Mouse (Mus musculus) lung, postnatal 0 days (tissue): ENCODE data around the gene Kcnk2. TPM values are rescaled to one million over a fixed set of nuclear protein-coding genes. Genes with fewer than 3 reads are reported as not detected.

Experiments used
- ATAC-seq: fragments of 200-750 bp; cut with Nextera tagmentation; 2 replicates; pipeline ENCODE4 v1.8.0; 2017; ENCODE audit warnings: moderate library complexity
- DNase-seq: peaks from one replicate; pipeline ENCODE4 v3.0.0-alpha.2; 2016; ENCODE audit warnings: low spot score
- H3K27ac ChIP-seq: fragments of 300-500 bp; sonication (generic); 2 replicates; pipeline ENCODE4 v1.5.1; 2014; ENCODE audit warnings: antibody characterized with exemption, mild to moderate bottlenecking, low read length, mixed read lengths
- H3K27me3 ChIP-seq: fragments of 300-500 bp; sonication (generic); replicated peaks from 2 replicates; pipeline ENCODE4 v1.6.1; 2014; ENCODE audit warnings: low read length, mixed read lengths; ENCODE audit not compliant: insufficient read depth
- H3K36me3 ChIP-seq: fragments of 300-500 bp; sonication (generic); 2 replicates; pipeline ENCODE4 v1.6.1; 2014; ENCODE audit warnings: low read length, mixed read lengths; ENCODE audit not compliant: insufficient read depth
- H3K4me1 ChIP-seq: fragments of 300-500 bp; sonication (generic); 2 replicates; pipeline ENCODE4 v1.6.1; 2014; ENCODE audit warnings: antibody characterized with exemption, low read depth, low read length, mixed read lengths; ENCODE audit not compliant: insufficient read depth
- H3K4me2 ChIP-seq: fragments of 300-500 bp; sonication (generic); replicated peaks from 2 replicates; pipeline ENCODE4 v1.6.1; 2014; ENCODE audit warnings: low read depth, mild to moderate bottlenecking, low read length, moderate library complexity, mixed read lengths
- H3K4me3 ChIP-seq: fragments of 300-500 bp; sonication (generic); 2 replicates; pipeline ENCODE4 v1.5.1; 2014; ENCODE audit warnings: low read depth, low read length
- H3K9ac ChIP-seq: fragments of 300-500 bp; sonication (generic); replicated peaks from 2 replicates; pipeline ENCODE4 v1.6.1; 2014; ENCODE audit warnings: low read depth, mild to moderate bottlenecking
- H3K9me3 ChIP-seq: fragments of 300-500 bp; sonication (generic); 2 replicates; pipeline ENCODE4 v1.6.1; 2016; ENCODE audit warnings: low read length, mixed read lengths
- CTCF ChIP-seq: IDR thresholded peaks from 2 replicates; pipeline ENCODE4 v1.5.1; 2016; ENCODE audit warnings: antibody characterized with exemption, mild to moderate bottlenecking
- EP300 ChIP-seq: IDR thresholded peaks from 2 replicates; pipeline ENCODE4 v1.6.1; 2016; ENCODE audit warnings: antibody characterized with exemption, mild to moderate bottlenecking, control low read depth
- WGBS: fragments of 180-500 bp; shearing (Covaris S2); extraction: QIAGEN DNeasy Blood & Tissue Kit; methylation state at CpG from one replicate; pipeline ENCODE4 v1.1.7; 2014; 5-methylcytosine and 5-hydroxymethylcytosine counted together
- polyA plus RNA-seq: library from polyadenylated mRNA; unstranded; fragments of >200 nt; fragmentation: Nextera tagmentation; extraction: Ambion mirVana; gene quantifications from 2 replicates; pipeline ENCODE4 v1.2.1, GENCODE M21; 2015

Gene Kcnk2
- polyA plus RNA-seq, 1 experiment from 2014 or later: 4.6 TPM

DNA sequence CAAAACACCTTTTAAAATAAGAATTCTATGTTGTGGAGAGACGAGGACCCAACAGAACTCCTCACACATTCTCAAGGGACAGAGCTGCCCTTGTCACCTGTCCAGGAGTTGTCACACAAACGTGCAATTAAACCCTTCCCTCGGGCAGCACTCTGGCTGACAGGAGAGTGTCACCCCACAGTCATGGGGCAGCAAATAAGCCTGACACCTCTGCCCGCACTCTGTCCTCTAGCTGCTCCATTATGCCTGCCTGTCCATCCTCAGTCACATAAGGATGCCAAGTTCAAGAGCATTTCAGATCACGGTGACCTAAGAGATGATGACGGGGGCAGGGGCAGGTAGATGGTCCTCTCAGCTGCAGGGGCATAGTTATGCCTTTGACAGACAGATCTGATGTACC is 87.6 kb downstream of the Kcnk2 start:
- no peak overlapping the region for H3K27ac ChIP-seq
- WGBS: 72% methylated on average over 6 of the region's 6 CpGs
- H3K9me3 ChIP-seq: no peaks in the 10 kb centered on the region
- no peaks in the 10 kb centered on the region for H3K36me3 ChIP-seq
- no peak overlapping the region for H3K4me2 ChIP-seq
- TF ChIP-seq EP300 (no peak), CTCF (no peak)
- no peaks in the 10 kb centered on the region for H3K4me1 ChIP-seq
- DNase-seq: no peak
- no peak overlapping the region for H3K9ac ChIP-seq
- H3K27me3 ChIP-seq: no peaks in the 10 kb centered on the region
- ATAC-seq: no peak
- no peak overlapping the region for H3K4me3 ChIP-seq

DNA sequence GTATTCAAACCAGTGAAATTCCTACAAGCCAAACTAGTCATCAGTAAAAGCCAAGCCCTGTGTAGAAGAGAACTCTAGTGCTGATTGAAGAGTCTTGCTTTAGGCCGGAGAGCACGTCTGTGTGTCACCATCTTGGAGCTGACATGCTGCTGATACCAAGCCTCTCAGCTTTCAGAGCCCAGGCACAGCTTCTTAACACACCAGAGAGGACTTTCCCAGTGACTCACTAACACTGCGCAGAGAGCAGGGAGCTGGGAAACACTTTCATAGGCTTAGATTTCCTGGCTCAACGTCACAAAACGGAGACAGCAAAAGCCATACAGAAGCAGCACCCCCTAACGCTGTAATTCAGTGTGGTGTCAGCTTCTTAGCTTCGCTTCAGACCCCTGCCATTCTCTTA is 88.3 kb downstream of the Kcnk2 start:
- Histone ChIP-seq H3K27me3 (no peaks in the 10 kb centered on the region), H3K9me3 (no peaks in the 10 kb centered on the region), H3K4me1 (no peaks in the 10 kb centered on the region), H3K27ac (no peak overlapping the region), H3K9ac (no peak overlapping the region), H3K4me2 (no peak overlapping the region), H3K4me3 (no peak overlapping the region), H3K36me3 (no peaks in the 10 kb centered on the region)
- WGBS: 77% methylated on average over 7 of the region's 7 CpGs
- ATAC-seq (no peak), DNase-seq (no peak)
- no peak for TF ChIP-seq CTCF
- no peak for TF ChIP-seq EP300

DNA sequence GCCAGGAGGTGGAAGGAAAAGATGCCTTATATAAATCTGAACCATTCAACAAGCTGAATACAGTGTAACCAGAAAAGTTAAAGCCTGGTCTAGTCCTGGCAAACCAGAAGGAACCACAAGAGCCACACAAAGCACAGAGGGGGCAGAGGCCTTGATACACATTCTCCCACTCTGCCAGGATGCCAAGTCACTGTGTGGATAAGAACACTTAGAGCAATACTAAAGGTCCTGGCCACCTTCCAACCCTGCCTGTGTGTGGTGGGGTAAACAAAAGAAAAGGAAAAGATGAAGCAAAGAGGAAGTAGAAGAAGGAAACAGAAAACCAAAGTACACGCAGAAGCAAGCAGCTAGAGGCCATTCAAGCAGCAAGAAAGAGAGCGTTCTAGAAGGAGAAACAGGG is 91.9 kb downstream of the Kcnk2 start:
- 26% methylated on average over 2 of the region's 2 CpGs for WGBS
- TF ChIP-seq CTCF: no peak
- TF ChIP-seq EP300: no peak
- Histone ChIP-seq H3K9ac (no peak overlapping the region), H3K36me3 (no peaks in the 10 kb centered on the region), H3K27ac (no peak overlapping the region), H3K4me3 (no peak overlapping the region), H3K4me1 (no peaks in the 10 kb centered on the region), H3K27me3 (no peaks in the 10 kb centered on the region), H3K9me3 (no peaks in the 10 kb centered on the region), H3K4me2 (no peak overlapping the region)
- peak; percentile 68 for ATAC-seq
- DNase-seq: peak; percentile 73

DNA sequence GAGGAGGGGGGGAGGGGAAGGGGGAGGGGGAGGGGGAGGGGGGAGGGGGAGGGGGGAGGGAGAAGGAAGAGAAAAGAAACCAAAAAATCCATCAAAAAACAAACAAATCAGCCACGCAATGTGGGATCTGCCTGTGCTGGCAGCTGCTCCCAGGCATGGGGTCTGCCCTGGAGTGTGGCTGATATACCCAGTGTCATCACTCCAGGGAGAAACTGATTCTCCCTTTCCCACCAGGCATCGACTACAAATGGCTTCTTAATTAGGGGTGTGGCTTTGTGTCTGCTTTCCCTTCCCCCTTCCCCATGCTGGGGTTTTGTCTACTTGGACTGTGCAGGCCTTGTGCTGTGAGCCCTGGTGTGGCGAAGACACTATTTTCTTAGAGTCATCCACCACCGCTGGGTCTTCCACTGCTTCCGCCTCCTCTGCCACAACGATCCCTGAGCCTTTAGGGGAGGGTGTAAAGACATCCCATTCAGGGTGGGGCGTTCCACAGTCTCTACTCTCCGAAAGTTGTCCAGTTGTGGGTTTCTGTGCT is 97.0 kb downstream of the Kcnk2 start:
- 73% methylated on average over 8 of the region's 8 CpGs for WGBS
- Histone ChIP-seq H3K36me3 (no peaks in the 10 kb centered on the region), H3K4me1 (no peaks in the 10 kb centered on the region), H3K4me3 (no peak overlapping the region), H3K9me3 (no peaks in the 10 kb centered on the region), H3K9ac (no peak overlapping the region), H3K27me3 (no peaks in the 10 kb centered on the region), H3K27ac (no peak overlapping the region), H3K4me2 (no peak overlapping the region)
- ATAC-seq (no peak), DNase-seq (no peak)
- TF ChIP-seq EP300 (no peak), CTCF (no peak)

DNA sequence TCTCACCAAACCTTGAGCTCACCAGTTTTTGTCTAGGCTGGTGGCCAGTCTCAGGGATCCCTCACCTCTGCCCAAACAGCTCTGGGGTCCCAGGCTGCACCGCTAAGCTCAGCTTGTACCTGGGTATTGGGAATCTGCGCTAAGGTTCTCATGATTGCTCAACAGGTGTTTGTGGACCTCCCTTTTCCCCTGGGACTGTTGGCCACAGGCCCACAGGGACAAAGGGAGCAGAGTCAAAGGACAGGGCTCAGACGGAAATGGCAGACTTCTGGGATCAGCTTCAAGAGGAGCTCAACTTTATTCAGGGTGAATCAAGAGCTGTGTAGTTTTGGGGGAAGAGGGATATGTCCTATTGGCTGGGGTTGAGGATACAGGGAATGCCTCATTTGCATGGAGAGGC is 99.1 kb downstream of the Kcnk2 start:
- no peak overlapping the region for H3K9ac ChIP-seq
- no peaks in the 10 kb centered on the region for H3K27me3 ChIP-seq
- WGBS: 73% methylated on average over 3 of the region's 3 CpGs
- no peaks in the 10 kb centered on the region for H3K36me3 ChIP-seq
- DNase-seq (no peak), ATAC-seq (no peak)
- no peak for TF ChIP-seq EP300
- no peak for TF ChIP-seq CTCF
- no peak overlapping the region for H3K27ac ChIP-seq
- no peaks in the 10 kb centered on the region for H3K9me3 ChIP-seq
- no peak overlapping the region for H3K4me2 ChIP-seq
- no peaks in the 10 kb centered on the region for H3K4me1 ChIP-seq
- no peak overlapping the region for H3K4me3 ChIP-seq

DNA sequence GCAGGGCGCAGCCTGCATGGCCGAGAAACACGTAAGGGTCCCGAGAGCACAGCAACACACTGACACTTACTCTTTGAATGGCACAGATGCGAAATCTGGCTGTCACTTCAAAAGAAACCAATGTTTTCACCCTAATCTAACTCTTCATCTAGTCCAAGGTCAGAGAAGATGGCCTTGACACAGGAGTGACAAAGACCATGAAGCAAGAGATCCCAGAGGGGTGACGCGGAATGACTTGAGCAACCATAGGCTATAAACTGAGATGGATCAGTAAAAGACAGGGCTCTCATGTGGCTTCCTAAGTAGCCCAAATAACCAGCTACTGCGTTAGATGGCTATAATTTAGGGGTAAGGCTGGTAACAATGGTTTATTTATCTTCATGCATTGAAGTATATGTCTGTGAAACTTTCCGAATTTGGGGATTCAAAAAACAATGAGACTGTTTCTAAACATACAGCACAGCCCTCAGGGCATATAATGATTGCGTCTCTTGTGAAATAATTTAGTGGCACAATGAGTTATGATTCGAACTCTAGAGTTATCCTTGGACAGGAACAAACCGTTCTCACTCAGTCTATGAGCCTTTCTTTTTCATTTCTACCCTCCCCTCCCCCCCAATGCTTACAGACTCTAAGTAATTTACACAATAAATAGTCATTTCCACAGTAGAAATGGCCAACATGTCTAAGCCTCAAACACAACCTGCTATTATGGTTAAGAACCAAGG is 108.2 kb downstream of the Kcnk2 start:
- no peak for DNase-seq
- no peak for TF ChIP-seq EP300
- TF ChIP-seq CTCF: no peak
- Histone ChIP-seq H3K9ac (no peak overlapping the region), H3K27ac (no peak overlapping the region), H3K27me3 (no peaks in the 10 kb centered on the region), H3K4me1 (no peaks in the 10 kb centered on the region), H3K4me2 (no peak overlapping the region), H3K36me3 (no peaks in the 10 kb centered on the region), H3K4me3 (no peak overlapping the region), H3K9me3 (no peaks in the 10 kb centered on the region)
- WGBS: 72% methylated on average over 12 of the region's 12 CpGs
- no peak for ATAC-seq
